Mouse (Mus musculus) kidney, postnatal 10 days (tissue): ENCODE results near the gene Chchd6.

ENCODE experiments used
- DNase-seq: peaks from one replicate; pipeline ENCODE4 v3.0.0; 2021; ENCODE audit warnings: mixed read lengths

The Chchd6 gene

GRCm38 (mm10) chr6:89508263-89508662, 87.2 kb downstream of the Chchd6 start:
- no peak for DNase-seq

DNA sequence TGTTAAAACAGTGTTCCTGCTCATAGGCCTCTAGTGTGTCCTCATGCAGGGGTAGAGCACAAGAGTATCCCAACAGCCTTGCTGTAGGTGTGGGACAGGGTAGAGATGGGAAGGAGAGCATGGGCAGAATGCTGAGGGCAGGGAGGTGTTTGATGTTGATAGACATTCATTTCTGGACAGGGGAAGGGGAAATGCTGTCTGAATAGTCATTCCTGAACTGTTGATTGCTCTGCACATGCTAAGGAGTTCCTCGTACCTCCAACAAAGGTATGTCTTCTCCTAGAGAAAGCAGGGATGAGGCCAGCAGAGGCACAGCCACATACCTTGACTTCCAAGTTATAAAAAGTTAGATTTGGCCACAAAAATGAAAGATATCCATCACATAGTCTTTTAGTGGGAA, 95.5 kb downstream of the Chchd6 start:
- no peak for DNase-seq

GRCm38 (mm10) chr6:89498764-89499516, 96.5 kb downstream of the Chchd6 start:
- DNase-seq: peak; percentile 10

- no peak for DNase-seq
These were observed 98.5 kb downstream of the Chchd6 start for GRCm38 (mm10) chr6:89496916-89497315.

- no peak for DNase-seq
These were observed 103.1 kb downstream of the Chchd6 start for GRCm38 (mm10) chr6:89492368-89492767.

- no peak for DNase-seq
These were observed 105.1 kb downstream of the Chchd6 start for GRCm38 (mm10) chr6:89490369-89490768.

- DNase-seq: no peak
These were observed 105.9 kb downstream of the Chchd6 start for GRCm38 (mm10) chr6:89489533-89489932.

- no peak for DNase-seq
These were observed 109.4 kb downstream of the Chchd6 start for GRCm38 (mm10) chr6:89486055-89486454.

GRCm38 (mm10) chr6:89481192-89481591, 114.3 kb downstream of the Chchd6 start:
- no peak for DNase-seq

DNA sequence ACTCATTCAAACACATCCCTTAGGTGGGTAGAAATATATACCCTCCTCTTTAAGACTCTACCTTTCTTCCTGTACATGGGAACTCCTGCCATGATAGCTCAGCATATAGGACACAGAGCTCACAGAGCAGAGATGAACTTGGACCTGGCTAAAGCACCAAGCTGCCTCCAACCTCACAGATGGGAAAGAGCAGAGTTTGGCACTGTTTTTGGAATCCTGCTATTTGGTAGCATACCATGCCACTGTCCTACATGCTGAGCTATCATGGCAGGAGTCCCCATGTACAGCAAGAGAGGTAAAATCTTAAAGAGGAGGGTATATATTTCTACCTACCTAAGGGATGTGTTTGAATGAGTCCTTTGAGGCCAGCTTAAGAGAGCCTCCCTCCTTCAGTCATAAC, 127.5 kb downstream of the Chchd6 start:
- DNase-seq: no peak

GRCm38 (mm10) chr6:89467290-89467689, 128.2 kb downstream of the Chchd6 start:
- DNase-seq: no peak

DNA sequence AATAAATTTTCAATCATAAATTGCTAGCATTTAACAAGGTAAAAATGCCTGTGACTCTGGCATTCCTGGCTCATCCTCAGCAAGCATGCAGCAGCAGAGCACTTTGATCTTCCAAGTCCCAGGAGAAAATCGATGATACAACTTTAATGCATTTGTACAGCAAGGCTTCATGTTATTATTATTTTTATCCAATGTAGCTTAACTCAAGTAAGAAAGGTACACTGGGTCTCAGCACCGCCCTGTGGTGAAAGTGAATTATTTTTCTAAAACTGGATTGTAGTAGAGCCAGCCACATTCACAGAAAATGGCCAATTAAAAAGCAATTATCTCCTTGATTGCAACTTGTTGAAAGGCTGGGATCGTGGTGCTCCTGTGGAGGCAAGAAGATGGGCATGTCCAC, 128.6 kb downstream of the Chchd6 start:
- DNase-seq: no peak

- DNase-seq: no peak
These were observed 129.3 kb downstream of the Chchd6 start for GRCm38 (mm10) chr6:89466053-89466708.

DNA sequence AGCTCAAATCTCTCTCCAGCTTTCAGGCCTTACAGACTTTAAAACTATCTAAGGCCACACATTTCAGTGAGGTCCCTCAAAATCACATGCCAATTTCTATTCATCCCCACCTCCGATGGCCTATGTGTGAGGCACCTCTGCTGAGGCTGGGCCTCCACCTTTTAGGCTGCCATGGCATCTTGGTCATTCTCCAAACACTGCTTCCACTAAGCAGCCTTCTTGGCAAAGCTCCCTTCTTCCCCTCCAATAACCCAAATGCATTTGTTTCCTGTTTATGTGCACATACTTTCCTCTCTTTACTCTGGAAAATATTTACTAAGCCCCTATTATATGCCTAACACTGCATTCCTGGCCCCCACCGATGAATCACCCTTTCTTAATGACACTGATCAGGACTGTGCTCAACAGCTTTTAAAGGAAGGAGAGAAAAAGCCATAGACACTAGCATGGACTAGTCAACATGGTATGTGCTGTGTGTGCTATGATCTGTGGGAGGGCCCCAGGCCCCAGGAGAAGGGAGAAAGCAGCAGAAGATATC, 133.2 kb downstream of the Chchd6 start:
- no peak for DNase-seq

DNA sequence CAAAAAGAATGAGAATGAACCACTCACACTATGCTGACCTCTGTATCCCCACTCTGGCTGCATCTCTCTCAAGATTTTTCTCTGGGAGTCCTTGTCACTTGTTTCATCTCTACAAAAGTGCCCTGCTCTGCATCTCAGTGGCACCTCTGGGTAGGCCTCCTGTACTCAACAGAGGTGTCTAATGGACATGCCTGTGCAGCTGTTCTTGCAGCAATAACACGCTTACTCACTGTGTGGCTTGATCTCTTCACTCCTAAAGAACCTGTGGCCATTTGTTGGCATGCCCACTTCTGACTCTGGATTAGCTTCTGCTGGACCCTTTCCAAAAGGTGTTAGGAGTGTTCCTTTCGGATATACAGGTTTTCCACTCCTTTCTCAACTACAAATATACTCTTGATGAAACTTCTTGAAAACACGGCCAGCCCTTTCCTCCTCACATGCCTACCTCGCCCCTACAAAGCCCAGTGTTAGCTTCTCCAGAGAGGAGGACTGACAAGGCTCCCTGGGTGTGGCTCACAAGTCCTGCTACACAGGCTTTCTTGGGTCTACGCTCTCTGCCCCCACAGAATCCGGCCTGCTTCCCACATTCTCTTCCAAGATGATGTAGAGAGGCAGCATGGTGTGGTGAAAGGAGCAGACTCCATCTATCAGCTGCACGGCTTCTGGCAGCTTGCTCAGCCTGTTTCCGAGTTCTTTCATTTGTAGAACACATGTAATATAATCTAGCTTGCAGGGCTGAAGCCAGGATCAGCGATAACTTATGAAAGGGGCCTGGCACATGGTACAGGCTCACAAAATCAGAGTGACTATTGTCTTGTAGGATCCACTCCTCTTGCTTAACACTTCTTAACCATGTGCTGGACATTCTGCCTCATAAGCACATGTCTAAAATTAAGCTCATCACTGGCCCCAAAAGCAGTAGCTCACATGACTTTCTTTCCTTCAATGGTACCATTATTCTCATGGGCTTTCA, 133.9 kb downstream of the Chchd6 start:
- DNase-seq: peak; percentile 33

- no peak for DNase-seq
These were observed 135.8 kb downstream of the Chchd6 start for GRCm38 (mm10) chr6:89459634-89460033.

- no peak for DNase-seq
These were observed 137.9 kb downstream of the Chchd6 start for GRCm38 (mm10) chr6:89457601-89458000.

DNA sequence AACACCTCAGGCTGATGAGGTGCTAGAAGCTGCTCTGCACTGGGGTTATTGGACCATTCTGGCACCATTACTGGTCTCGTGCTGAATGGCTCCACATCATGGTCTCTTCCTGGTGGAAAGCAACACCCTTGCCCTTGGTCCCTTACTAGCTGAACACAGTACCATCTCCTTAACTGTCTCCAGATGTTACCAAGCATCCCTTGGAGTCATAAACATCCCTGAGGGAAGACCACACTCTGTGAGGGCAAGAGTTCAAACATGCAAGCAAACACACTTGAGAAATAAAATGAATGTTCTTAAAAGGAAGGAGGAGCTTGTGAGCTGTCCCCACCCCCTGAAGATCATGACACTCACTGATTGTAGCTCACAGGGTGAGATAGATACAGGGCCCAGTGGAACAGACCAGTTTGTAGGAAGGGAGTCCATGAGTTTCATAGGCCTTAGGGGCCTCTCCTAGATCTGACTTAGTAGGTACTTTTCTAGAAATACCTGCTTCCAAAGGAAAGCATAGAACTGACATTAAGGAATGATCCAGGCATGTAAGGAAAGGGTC, 139.0 kb downstream of the Chchd6 start:
- no peak for DNase-seq

DNA sequence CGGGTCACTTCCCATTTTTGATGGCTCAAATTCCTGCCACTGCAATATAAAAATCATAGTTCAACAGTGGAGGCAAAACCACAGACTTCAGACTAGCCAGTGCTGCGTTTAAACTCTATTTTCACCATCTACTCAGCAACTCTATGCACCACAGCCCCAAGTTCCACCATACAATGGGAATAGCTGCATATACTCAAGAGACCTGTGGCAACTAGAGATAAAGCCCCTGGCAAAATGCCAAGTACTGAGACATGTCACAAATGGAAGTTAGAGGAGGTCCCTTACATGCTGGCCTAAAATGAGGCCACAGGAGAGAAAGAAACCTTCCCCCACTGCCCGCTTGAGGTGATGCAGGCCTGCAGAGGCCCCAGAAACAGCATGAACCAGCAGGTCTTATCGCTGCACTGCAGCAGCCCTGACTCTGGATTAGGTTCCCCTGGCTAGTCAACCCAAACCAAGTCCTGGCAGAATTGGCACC, 139.9 kb downstream of the Chchd6 start:
- DNase-seq: no peak

- no peak for DNase-seq
These were observed 141.0 kb downstream of the Chchd6 start for GRCm38 (mm10) chr6:89454437-89454836.

GRCm38 (mm10) chr6:89452976-89453674, 142.3 kb downstream of the Chchd6 start:
- no peak for DNase-seq

DNA sequence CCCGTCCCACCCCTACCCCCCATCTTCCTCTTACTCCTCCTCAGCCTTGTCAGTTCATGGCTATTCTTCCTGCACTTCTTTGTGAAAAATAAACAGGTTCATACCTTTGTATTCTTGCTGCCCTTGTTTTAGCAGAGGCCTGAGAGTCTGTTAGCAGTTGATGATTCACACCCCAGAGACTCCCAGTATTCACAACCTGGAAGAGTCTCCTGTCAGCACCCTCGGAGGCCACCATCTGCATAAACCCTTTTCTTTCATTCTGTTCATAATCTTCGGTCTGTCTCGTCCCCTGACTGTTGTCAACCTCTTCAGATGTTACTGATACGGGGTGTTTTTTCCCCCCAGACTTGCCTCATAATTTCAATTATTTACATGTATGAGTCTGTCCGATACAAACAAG, 143.1 kb downstream of the Chchd6 start:
- DNase-seq: no peak
